Mouse (Mus musculus): ENCODE measurements around the gene Egfr.

DNA sequence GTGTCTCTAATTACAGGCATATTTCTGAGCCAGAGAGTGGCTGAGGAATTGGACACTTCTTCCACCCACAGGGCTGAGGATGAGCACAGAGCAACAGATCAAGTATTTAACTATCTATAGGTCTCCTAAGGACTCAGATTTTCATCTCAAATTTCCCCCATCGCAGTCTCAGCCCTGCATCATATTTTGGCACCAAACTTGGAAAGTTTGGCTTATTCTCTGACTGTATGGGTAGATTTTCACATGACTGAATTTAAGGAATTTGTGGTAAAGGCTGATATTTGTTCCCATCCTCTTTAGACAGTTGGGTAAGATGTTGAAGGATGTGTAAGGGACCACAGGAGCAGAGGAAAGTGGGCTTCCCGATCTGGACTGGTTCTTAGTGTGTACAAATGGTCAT, 145.7 kb downstream of the Egfr start:
- TF ChIP-seq CTCF (IDR thresholded peaks at IDR 0.05; ENCODE audit: borderline replicate concordance, insufficient read depth, low read length) = no peak
- no peak for TF ChIP-seq POLR2A (IDR thresholded peaks at IDR 0.05; ENCODE audit: low read depth, low read length)
